Mouse (Mus musculus) CH12.LX (cell line): Measurements from ENCODE around the gene Il17re. TPM values are rescaled to one million over a fixed set of nuclear protein-coding genes. Genes with fewer than 3 reads are reported as not detected.

Source experiments
- DNase-seq: peaks from one replicate; pipeline ENCODE4 v3.0.0-alpha.2; 2013; ENCODE audit errors: extremely low read depth
- H3K27ac ChIP-seq: 2 replicates; pipeline ENCODE4 v1.5.1; 2012; ENCODE audit warnings: low read depth, mild to moderate bottlenecking, control low read depth, moderate library complexity; ENCODE audit not compliant: insufficient read depth
- H3K27me3 ChIP-seq: replicated peaks from 2 replicates; pipeline ENCODE3; 2012; ENCODE audit warnings: inconsistent platforms
- H3K36me3 ChIP-seq, 2 experiments: replicated peaks in 1 of 2; 2 replicates each; pipeline versions ENCODE3 to v1.6.1; 2012; ENCODE audit warnings: inconsistent platforms in 1 of 2, low read length in 1 of 2, mild to moderate bottlenecking in 1 of 2, mixed read lengths in 1 of 2, moderate library complexity in 1 of 2; ENCODE audit not compliant: control insufficient read depth in 1 of 2, insufficient read depth in 1 of 2
- H3K4me1 ChIP-seq, 2 experiments: 2 replicates each; pipeline ENCODE4 v1.6.1; 2012; ENCODE audit warnings: inconsistent platforms in 1 of 2, moderate library complexity in 1 of 2; ENCODE audit not compliant: insufficient read depth in 2 of 2, control insufficient read depth in 1 of 2
- H3K4me2 ChIP-seq: 2 replicates; pipeline ENCODE4 v1.6.1; 2012; ENCODE audit warnings: low read depth, mild to moderate bottlenecking, control low read depth; ENCODE audit not compliant: poor library complexity, insufficient read depth, severe bottlenecking
- H3K4me3 ChIP-seq, 3 experiments: fragments of 150-350 bp in 1 of 3; sonication (generic) in 1 of 3; replicated peaks in 1 of 3; 2 replicates each; pipeline versions ENCODE3 to v1.5.1; 2011 to 2012; ENCODE audit warnings: low read depth in 2 of 3, low read length in 2 of 3, mild to moderate bottlenecking in 2 of 3, moderate library complexity in 2 of 3, control low read depth in 1 of 3, improper control_type of control experiment in 1 of 3, inconsistent platforms in 1 of 3, mixed read lengths in 1 of 3; ENCODE audit not compliant: poor library complexity in 1 of 3
- H3K79me2 ChIP-seq: replicated peaks from 2 replicates; pipeline ENCODE4 v1.6.1; 2012; ENCODE audit warnings: mild to moderate bottlenecking, moderate library complexity; ENCODE audit not compliant: control insufficient read depth, poor library complexity, insufficient read depth, severe bottlenecking; ENCODE audit errors: extremely low read depth
- H3K9ac ChIP-seq: 2 replicates; pipeline ENCODE4 v1.6.1; 2012; ENCODE audit warnings: low read depth, mild to moderate bottlenecking, control low read depth, moderate library complexity; ENCODE audit not compliant: insufficient read depth
- H3K9me3 ChIP-seq: replicated peaks from 2 replicates; pipeline ENCODE3; 2012; ENCODE audit warnings: low read length, inconsistent platforms, mixed read lengths
- BHLHE40 ChIP-seq: IDR thresholded peaks from 2 replicates; pipeline ENCODE4 v1.6.1; 2011; ENCODE audit warnings: mild to moderate bottlenecking, low read depth, low read length, improper control_type of control experiment
- CHD2 ChIP-seq: IDR thresholded peaks from 2 replicates; pipeline ENCODE4 v1.6.1; 2011; ENCODE audit warnings: low read length, improper control_type of control experiment
- CTCF ChIP-seq, 2 experiments: IDR thresholded peaks in 1 of 2; conservative IDR thresholded peaks in 1 of 2; 2 replicates each; pipeline ENCODE4 v1.5.1; 2011 to 2012; ENCODE audit warnings: low read depth in 2 of 2, low read length in 2 of 2, improper control_type of control experiment in 1 of 2, inconsistent platforms in 1 of 2, mild to moderate bottlenecking in 1 of 2, moderate library complexity in 1 of 2
- ELF1 ChIP-seq: IDR thresholded peaks from 2 replicates; pipeline ENCODE4 v1.6.1; 2014; ENCODE audit warnings: low read depth, mild to moderate bottlenecking, inconsistent platforms, low read length, improper control_type of control experiment
- GABPA ChIP-seq: IDR thresholded peaks from 2 replicates; pipeline ENCODE4 v1.6.1; 2012; ENCODE audit warnings: low read depth, low read length, improper control_type of control experiment, inconsistent platforms; ENCODE audit not compliant: insufficient replicate concordance
- JUN ChIP-seq: IDR thresholded peaks from 2 replicates; pipeline ENCODE4 v1.6.1; 2011; ENCODE audit warnings: low read depth, mild to moderate bottlenecking, low read length, improper control_type of control experiment, moderate library complexity; ENCODE audit not compliant: insufficient read depth
- MAX ChIP-seq: IDR thresholded peaks from 2 replicates; pipeline ENCODE4 v1.6.1; 2011; ENCODE audit warnings: low read length, improper control_type of control experiment
- MAZ ChIP-seq: IDR thresholded peaks from 2 replicates; pipeline ENCODE4 v1.6.1; 2012; ENCODE audit warnings: low read depth, mild to moderate bottlenecking, inconsistent platforms, low read length, improper control_type of control experiment, moderate library complexity
- MXI1 ChIP-seq: IDR thresholded peaks from 2 replicates; pipeline ENCODE4 v1.6.1; 2011; ENCODE audit warnings: mild to moderate bottlenecking, low read depth, low read length, improper control_type of control experiment
- NELFE ChIP-seq: IDR thresholded peaks from 2 replicates; pipeline ENCODE4 v1.6.1; 2011; ENCODE audit warnings: low read depth, low read length, improper control_type of control experiment
- NRF1 ChIP-seq: IDR thresholded peaks from 2 replicates; pipeline ENCODE4 v1.6.1; 2014; ENCODE audit warnings: low read depth, mild to moderate bottlenecking, inconsistent platforms, low read length, improper control_type of control experiment, moderate library complexity
- PAX5 ChIP-seq: IDR thresholded peaks from 2 replicates; pipeline ENCODE4 v1.6.1; 2012; ENCODE audit warnings: low read length, inconsistent platforms, mixed read lengths
- POLR2AphosphoS2 ChIP-seq: IDR thresholded peaks from 2 replicates; pipeline ENCODE4 v1.6.1; 2011; ENCODE audit warnings: low read depth, low read length, improper control_type of control experiment
- RAD21 ChIP-seq: IDR thresholded peaks from 2 replicates; pipeline ENCODE4 v1.6.1; 2011; ENCODE audit warnings: low read depth, mild to moderate bottlenecking, low read length, improper control_type of control experiment, moderate library complexity
- RCOR1 ChIP-seq: conservative IDR thresholded peaks from 2 replicates; pipeline ENCODE4 v1.6.1; 2012; ENCODE audit warnings: low read depth, mild to moderate bottlenecking, inconsistent platforms, low read length, improper control_type of control experiment
- SIN3A ChIP-seq: IDR thresholded peaks from 2 replicates; pipeline ENCODE4 v1.6.1; 2012; ENCODE audit warnings: low read length, improper control_type of control experiment, inconsistent platforms
- SMC3 ChIP-seq: IDR thresholded peaks from 2 replicates; pipeline ENCODE4 v1.6.1; 2011; ENCODE audit warnings: low read depth, low read length, improper control_type of control experiment
- TBP ChIP-seq: conservative IDR thresholded peaks from 2 replicates; pipeline ENCODE4 v1.6.1; 2011; ENCODE audit warnings: low read depth, low read length, improper control_type of control experiment
- UBTF ChIP-seq: IDR thresholded peaks from 2 replicates; pipeline ENCODE4 v1.6.1; 2012; ENCODE audit warnings: low read depth, mild to moderate bottlenecking, inconsistent platforms, low read length, improper control_type of control experiment, moderate library complexity
- USF2 ChIP-seq: conservative IDR thresholded peaks from 2 replicates; pipeline ENCODE4 v1.6.1; 2011; ENCODE audit warnings: low read depth, low read length, improper control_type of control experiment
- ZC3H11A ChIP-seq: IDR thresholded peaks from 2 replicates; pipeline ENCODE4 v1.6.1; 2012; ENCODE audit warnings: low read depth, mild to moderate bottlenecking, inconsistent platforms, low read length, improper control_type of control experiment
- ZMIZ1 ChIP-seq: IDR thresholded peaks from 2 replicates; pipeline ENCODE4 v1.6.1; 2012; ENCODE audit warnings: low read depth, mild to moderate bottlenecking, inconsistent platforms, low read length, improper control_type of control experiment
- ZNF384 ChIP-seq: IDR thresholded peaks from 2 replicates; pipeline ENCODE4 v1.6.1; 2012; ENCODE audit warnings: low read depth, low read length, improper control_type of control experiment, inconsistent platforms
- dilution Hi-C: fragments of 300-500 bp; cut with MboI; formaldehyde crosslinking; loops from 2 replicates; pipeline ENCODE4 v1.14.3; 2020; ENCODE audit warnings: low sequenced_read_pairs; ENCODE audit not compliant: extremely low pct_unique_long_range_greater_than_20kb, extremely low pct_ligation_motif_present
- in situ Hi-C: fragments of 300-500 bp; cut with MboI; formaldehyde crosslinking; loops from 3 replicates; pipeline ENCODE4 v1.14.3; 2019; ENCODE audit warnings: low sequenced_read_pairs, low pct_ligation_motif_present, low pct_unique_long_range_greater_than_20kb, mixed read lengths
- polyA plus RNA-seq: library from polyadenylated mRNA; unstranded; fragments of >175 nt; gene quantifications from 2 replicates; pipeline ENCODE4 v1.2.1, GENCODE M21; 2012; ENCODE audit warnings: low read depth; ENCODE audit not compliant: insufficient read length
- total RNA-seq, 2 experiments: library from RNA; depleted of rRNA; stranded (reverse); fragments of 300-350 nt in 1 of 2; fragments of >200 nt in 1 of 2; gene quantifications; 2 replicates each; pipeline ENCODE4 v1.2.3; 2012 to 2014

Il17re gene
- total and polyA plus RNA-seq, 3 experiments: 0.13 TPM; not detected in 1

DNA sequence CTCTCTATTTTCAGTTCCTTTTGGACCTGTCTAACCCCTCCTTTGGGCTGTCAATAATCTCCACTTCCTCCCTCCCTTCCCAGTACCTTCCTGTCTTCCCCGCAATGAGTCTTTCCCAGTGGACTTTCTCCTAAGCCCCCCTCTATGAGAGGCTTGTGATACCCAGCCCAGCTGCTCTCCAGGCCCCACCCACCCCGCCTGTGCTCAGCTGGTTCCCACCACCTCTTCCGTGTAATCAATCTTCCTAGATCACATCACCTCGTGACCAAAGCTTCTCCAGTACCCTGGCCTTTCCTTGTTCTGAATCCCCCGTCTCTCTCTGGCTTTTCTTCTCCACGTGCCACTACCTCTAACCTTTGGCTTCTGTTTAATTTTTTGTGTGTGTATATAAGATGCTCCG is 19.1 kb downstream of the Il17re start:
- TF ChIP-seq PAX5 (no peak), MAX (no peak)
- Histone ChIP-seq H3K27me3 (peaks cover 44% of the 10 kb centered on the region), H3K4me3 (no peak overlapping the region), H3K36me3 (no peaks in the 10 kb centered on the region), H3K79me2 (no peaks in the 10 kb centered on the region), H3K27ac (no peak overlapping the region), H3K4me2 (no peak overlapping the region), H3K4me1 (peaks cover 0 to 2% of the 10 kb centered on the region in 2 experiments; a peak in 3 of 4 replicates), H3K9me3 (peaks cover under 1% of the 10 kb centered on the region), H3K9ac (no peak overlapping the region)
- DNase-seq: no peak
- in situ Hi-C loops (no loop called here), dilution Hi-C loops (no loop called here)

DNA sequence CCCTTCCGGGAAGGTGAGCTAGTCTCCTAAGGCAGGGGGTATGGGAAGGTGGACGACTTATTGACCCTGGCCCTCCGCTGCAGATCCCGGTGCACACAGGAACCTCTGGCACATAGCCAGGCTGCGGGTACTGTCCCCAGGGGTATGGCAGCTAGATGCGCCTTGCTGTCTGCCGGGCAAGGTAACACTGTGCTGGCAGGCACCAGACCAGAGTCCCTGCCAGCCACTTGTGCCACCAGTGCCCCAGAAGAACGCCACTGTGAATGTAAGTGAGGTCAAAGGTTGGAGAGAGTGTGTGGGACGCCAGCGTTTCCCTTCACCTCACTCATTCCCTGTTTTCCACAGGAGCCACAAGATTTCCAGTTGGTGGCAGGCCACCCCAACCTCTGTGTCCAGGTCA is 20.6 kb downstream of the Il17re start:
- dilution Hi-C loops (no loop called here), in situ Hi-C loops (no loop called here)

DNA sequence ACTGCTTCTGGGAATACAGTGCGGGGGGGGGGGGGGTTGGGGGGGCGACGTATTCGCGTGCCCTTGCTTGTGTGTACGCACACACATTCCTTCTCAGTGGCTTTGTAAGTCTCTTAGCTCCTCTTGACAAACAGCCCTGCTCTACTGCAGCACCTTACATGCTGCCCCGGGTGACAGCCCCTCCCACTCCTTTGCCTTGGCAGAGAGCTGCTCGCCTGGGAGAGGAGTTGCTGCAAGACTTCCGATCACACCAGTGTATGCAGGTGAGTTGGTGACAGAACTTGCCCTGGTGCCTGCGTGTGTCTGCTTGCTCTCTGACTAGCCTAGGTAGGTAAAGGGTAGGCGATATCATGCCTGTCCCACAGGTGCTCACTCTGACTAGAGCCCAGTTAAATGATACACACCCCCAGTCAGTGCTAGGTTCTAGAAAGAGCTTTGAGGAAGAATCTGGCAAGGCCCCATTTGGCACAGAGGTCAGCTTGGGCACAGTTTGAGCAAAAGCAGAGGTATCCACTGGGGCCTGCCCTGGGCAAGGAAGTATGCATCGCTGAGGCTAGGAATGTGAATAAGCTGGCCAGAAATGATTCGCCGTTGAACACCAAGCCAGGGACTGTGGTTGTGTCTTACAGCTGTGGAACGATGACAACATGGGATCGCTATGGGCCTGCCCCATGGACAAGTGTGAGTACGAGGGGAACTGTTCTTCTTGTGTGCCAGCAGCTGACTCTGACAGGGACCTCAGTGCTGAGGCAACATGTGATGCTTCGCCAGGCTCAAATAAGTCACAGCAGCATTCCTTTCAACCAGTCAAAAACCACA is 22.5 kb downstream of the Il17re start:
- Histone ChIP-seq H3K4me2 (no peak overlapping the region), H3K9me3 (peaks cover 2% of the 10 kb centered on the region), H3K9ac (no peak overlapping the region), H3K27me3 (peaks cover 22% of the 10 kb centered on the region), H3K4me3 (no peak overlapping the region), H3K79me2 (no peaks in the 10 kb centered on the region), H3K36me3 (peaks cover 0 to 2% of the 10 kb centered on the region in 2 experiments), H3K27ac (no peak overlapping the region), H3K4me1 (peaks cover 9 to 24% of the 10 kb centered on the region in 2 experiments)
- dilution Hi-C loops: no loop called here
- in situ Hi-C loops: no loop called here
- no peak for DNase-seq
- TF ChIP-seq TBP (no peak), NELFE (no peak), SMC3 (no peak), SIN3A (no peak), CHD2 (no peak), USF2 (no peak), UBTF (no peak), ELF1 (no peak), JUN (no peak), NRF1 (no peak), MXI1 (no peak), ZNF384 (no peak), RAD21 (no peak), ZMIZ1 (no peak)

More for the DNA sequence above, 20.6 kb downstream of the Il17re start:
- Histone ChIP-seq H3K36me3 (no peaks in the 10 kb centered on the region), H3K9ac (no peak overlapping the region), H3K4me3 (no peak overlapping the region), H3K4me1 (peaks cover 8 to 9% of the 10 kb centered on the region in 2 experiments), H3K4me2 (no peak overlapping the region), H3K27ac (no peak overlapping the region), H3K27me3 (peaks cover 35% of the 10 kb centered on the region)
- TF ChIP-seq GABPA (no peak), RAD21 (no peak), RCOR1 (no peak), CTCF (conservative IDR thresholded peaks at IDR 0.05 in 1 of 2, IDR thresholded peaks at IDR 0.05 in 1 of 2; ENCODE audit: low read depth in 2 of 2, low read length in 2 of 2) (no peak), MAZ (no peak), ZMIZ1 (no peak), SIN3A (no peak), UBTF (no peak), BHLHE40 (no peak), TBP (no peak), NRF1 (no peak), ZC3H11A (no peak), POLR2AphosphoS2 (no peak), JUN (no peak), ZNF384 (no peak)
- TF ChIP-seq, all 38 proteins: peak for 0
- Histone ChIP-seq H3K79me2 (no peaks in the 10 kb centered on the region), H3K9me3 (peaks cover 2% of the 10 kb centered on the region)
- no peak for DNase-seq
